Mouse (Mus musculus): Measurements from ENCODE around the gene Rfc2. TPM values are rescaled to one million over a fixed set of nuclear protein-coding genes. Genes with fewer than 3 reads are reported as not detected.

Rfc2 gene
- polyA plus RNA-seq, 2 experiments = 102 to 180 TPM

DNA sequence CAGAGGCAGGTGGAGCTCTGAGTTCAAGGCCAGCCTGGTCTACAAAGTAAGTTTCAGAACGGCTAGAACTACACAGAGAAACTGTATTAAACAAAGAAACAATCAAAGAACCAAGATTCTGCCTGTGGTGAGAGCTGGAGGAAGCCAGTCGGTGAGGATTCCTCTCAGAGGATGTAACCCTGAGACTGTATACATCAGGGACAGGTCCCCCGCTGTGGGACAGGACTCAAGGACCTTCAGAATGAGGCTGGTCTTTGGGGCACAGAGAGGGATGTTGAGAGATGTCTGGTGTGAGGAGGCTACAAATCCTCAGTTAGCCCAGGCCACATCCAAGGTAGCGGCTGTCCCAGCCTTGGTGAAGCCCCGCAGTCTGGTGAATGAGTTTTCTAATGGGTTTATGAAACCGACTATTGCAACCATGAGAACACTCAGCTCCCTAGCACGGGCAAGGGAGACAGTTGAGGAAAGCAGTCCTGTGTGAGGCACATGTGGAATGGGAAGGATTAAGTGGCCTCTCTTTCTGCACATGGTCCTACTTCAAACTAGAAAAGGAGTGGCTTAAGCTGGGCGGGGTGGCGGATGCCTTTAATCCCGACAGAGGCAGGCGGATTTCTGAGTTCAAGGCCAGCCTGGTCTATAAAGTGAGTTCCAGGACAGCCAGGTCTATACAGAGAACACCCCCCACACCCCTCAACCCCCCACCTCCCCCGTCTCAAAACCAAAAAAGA is 28.9 kb downstream of the Rfc2 start:
- H3K4me1 ChIP-seq (replicated peaks; ENCODE audit: control insufficient read depth in 2 of 2, insufficient read depth in 2 of 2, low read length in 1 of 2) = no peaks in the 10 kb centered on the region
- no peak for TF ChIP-seq CTCF (IDR thresholded peaks at IDR 0.05; ENCODE audit: low read depth)
- TF ChIP-seq EP300 (IDR thresholded peaks at IDR 0.05; ENCODE audit: low read depth) = no peak
- H3K4me2 ChIP-seq (ENCODE audit: low read depth) = no peak overlapping the region
- no peak overlapping the region for H3K9ac ChIP-seq (replicated peaks)
- ATAC-seq (ENCODE audit: insufficient read depth) = no peak
- H3K27ac ChIP-seq = no peak overlapping the region
- H3K9me3 ChIP-seq (ENCODE audit: control insufficient read depth, low read length) = no peaks in the 10 kb centered on the region
- 70% methylated on average over 12 of the region's 12 CpGs for WGBS (ENCODE audit: insufficient replicate concordance)
- no peak for DNase-seq (ENCODE audit: low read depth in 3 of 3, low spot score in 3 of 3)
- H3K36me3 ChIP-seq (replicated peaks; ENCODE audit: control insufficient read depth, insufficient read depth, low read depth) = no peaks in the 10 kb centered on the region
- no peak overlapping the region for H3K4me3 ChIP-seq (ENCODE audit: insufficient read depth in 1 of 2, low read depth in 2 of 2, low read length in 2 of 2)
- no peaks in the 10 kb centered on the region for H3K27me3 ChIP-seq (ENCODE audit: control insufficient read depth, insufficient read depth, low read length)

DNA sequence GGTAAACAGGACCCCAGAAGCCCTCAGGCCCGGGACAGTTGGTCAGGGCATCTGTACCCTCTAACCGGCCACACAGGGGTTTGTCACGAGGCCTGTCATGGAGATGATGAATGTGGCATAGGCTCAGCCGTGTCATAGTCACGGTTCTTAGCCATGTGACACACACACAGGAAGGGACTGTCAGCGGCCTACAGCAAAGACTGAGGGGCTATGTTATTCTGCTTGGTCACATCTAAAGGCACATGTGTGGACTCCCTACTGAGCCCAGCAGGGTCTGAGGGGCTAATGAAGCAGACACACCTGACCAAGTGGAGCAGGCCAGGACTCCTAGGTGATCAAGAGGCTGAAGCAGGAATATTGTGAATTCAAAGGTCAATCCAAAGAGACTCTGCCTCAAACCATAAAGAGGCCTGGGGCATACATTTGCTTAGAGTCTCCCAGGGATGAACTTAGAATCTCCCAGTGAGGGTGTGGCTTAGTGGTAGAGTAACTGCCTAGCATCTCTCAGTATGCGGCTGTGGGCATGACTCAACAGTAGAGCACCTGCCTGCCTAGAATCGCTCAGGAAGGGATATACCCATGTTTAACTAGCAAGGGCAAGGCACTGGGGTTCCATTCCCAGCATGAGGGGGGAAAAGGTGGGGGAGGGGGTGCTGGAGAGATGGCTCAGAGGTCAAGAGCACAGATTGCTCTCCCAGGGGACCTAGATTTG is 30.8 kb downstream of the Rfc2 start:
- no peaks in the 10 kb centered on the region for H3K9me3 ChIP-seq (ENCODE audit: control insufficient read depth, low read length)
- TF ChIP-seq CTCF (IDR thresholded peaks at IDR 0.05; ENCODE audit: low read depth) (no peak), EP300 (IDR thresholded peaks at IDR 0.05; ENCODE audit: low read depth) (no peak)
- peak; percentile 15; the same call in 1 of the 2 replicates for ATAC-seq (ENCODE audit: insufficient read depth)
- no peak overlapping the region for H3K9ac ChIP-seq (replicated peaks)
- H3K4me1 ChIP-seq (replicated peaks; ENCODE audit: control insufficient read depth in 2 of 2, insufficient read depth in 2 of 2, low read length in 1 of 2) = no peaks in the 10 kb centered on the region
- WGBS (ENCODE audit: insufficient replicate concordance) = 28% methylated on average over 8 of the region's 8 CpGs
- H3K27me3 ChIP-seq (ENCODE audit: control insufficient read depth, insufficient read depth, low read length) = no peaks in the 10 kb centered on the region
- peaks cover 2% of the 10 kb centered on the region; the same call in 1 of the 2 replicates for H3K36me3 ChIP-seq (replicated peaks; ENCODE audit: control insufficient read depth, insufficient read depth, low read depth)
- no peak overlapping the region for H3K4me2 ChIP-seq (ENCODE audit: low read depth)
- no peak overlapping the region for H3K4me3 ChIP-seq (ENCODE audit: insufficient read depth in 1 of 2, low read depth in 2 of 2, low read length in 2 of 2)
- DNase-seq (ENCODE audit: low read depth in 3 of 3, low spot score in 3 of 3) = no peak
- no peak overlapping the region for H3K27ac ChIP-seq

DNA sequence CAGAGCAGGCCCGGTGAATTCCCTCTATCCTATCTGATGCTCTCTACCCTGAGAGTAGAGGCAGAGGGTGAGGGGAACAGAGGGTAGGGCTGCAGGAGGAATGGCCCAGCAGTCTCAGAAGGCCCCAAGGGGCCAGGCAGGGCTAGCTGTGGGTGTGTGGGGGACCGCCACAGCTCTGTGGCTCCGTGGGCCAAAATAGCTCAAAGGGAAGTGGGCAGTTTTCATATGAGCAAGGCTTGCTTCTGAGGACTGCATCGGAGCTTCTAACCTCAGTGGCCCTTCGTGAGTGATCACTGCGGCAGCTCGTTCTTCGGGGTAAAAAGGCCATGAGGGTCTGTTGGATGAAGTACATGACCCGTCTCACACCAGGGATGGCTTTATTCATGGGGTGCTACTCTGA is 32.6 kb downstream of the Rfc2 start:
- WGBS (ENCODE audit: insufficient replicate concordance) = 64% methylated on average over 9 of the region's 9 CpGs
- H3K9me3 ChIP-seq (ENCODE audit: control insufficient read depth, low read length) = no peaks in the 10 kb centered on the region
- peaks cover 10% of the 10 kb centered on the region for H3K36me3 ChIP-seq (replicated peaks; ENCODE audit: control insufficient read depth, insufficient read depth, low read depth)
- no peak overlapping the region for H3K27ac ChIP-seq
- H3K9ac ChIP-seq (replicated peaks) = no peak overlapping the region
- H3K27me3 ChIP-seq (ENCODE audit: control insufficient read depth, insufficient read depth, low read length) = no peaks in the 10 kb centered on the region
- no peaks in the 10 kb centered on the region for H3K4me1 ChIP-seq (replicated peaks; ENCODE audit: control insufficient read depth in 2 of 2, insufficient read depth in 2 of 2, low read length in 1 of 2)
- ATAC-seq (ENCODE audit: insufficient read depth) = no peak
- H3K4me3 ChIP-seq (ENCODE audit: insufficient read depth in 1 of 2, low read depth in 2 of 2, low read length in 2 of 2) = no peak overlapping the region
- no peak for DNase-seq (ENCODE audit: low read depth in 3 of 3, low spot score in 3 of 3)
- no peak for TF ChIP-seq CTCF (IDR thresholded peaks at IDR 0.05; ENCODE audit: low read depth)
- no peak for TF ChIP-seq EP300 (IDR thresholded peaks at IDR 0.05; ENCODE audit: low read depth)
- H3K4me2 ChIP-seq (ENCODE audit: low read depth) = no peak overlapping the region

DNA sequence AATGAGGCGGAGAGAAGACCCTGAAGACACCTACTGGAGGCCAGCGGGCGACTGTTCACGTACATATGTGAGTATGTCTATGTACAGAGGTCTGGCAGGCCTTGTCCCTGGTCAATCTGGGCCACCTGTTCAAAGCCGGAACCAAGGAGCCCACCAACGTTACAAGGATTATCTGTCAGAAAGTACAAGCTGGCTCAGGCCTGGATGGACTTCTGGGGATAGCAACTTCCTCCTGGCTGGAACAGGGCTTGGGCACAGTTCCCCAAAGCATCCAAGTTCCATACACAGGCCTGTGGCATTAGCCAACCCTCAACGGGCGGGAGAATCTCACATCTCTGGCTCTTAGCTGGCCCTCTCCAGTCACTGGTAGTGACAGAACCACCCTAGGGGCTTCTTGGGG is 33.1 kb downstream of the Rfc2 start:
- 83% methylated on average over 8 of the region's 8 CpGs for WGBS (ENCODE audit: insufficient replicate concordance)
- TF ChIP-seq EP300 (IDR thresholded peaks at IDR 0.05; ENCODE audit: low read depth) (no peak), CTCF (IDR thresholded peaks at IDR 0.05; ENCODE audit: low read depth) (no peak)
- no peak for ATAC-seq (ENCODE audit: insufficient read depth)

DNA sequence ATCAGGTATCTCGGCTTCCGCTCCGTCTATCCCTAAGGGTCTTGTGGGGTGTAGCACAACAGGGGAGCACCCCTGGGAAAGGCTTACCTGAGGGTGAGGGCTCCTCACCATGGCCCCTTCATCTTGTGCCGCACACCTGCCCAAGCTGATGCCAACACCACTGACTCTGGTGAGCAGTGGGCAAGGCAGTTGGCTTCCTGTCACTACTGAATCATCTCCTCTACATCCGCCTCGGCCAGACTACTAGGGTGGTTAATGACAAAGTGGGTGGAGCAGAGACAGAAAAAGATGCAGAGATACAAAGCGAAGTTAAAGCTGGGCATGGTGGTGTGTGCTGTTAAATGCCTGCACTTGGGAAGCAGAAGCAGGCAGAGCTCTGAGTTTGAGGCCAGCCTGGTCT is 33.6 kb downstream of the Rfc2 start, which contains the start of gene Lat2:
TSS of gene Lat2 (minus strand) at position 224 of the 400 bp plus-strand sequence.
- no peak for DNase-seq (ENCODE audit: low read depth in 3 of 3, low spot score in 3 of 3)

More for the DNA sequence above, 33.1 kb downstream of the Rfc2 start:
- Histone ChIP-seq H3K9ac (replicated peaks) (no peak overlapping the region), H3K9me3 (ENCODE audit: control insufficient read depth, low read length) (no peaks in the 10 kb centered on the region), H3K4me2 (ENCODE audit: low read depth) (no peak overlapping the region), H3K4me3 (ENCODE audit: insufficient read depth in 1 of 2, low read depth in 2 of 2, low read length in 2 of 2) (no peak overlapping the region), H3K4me1 (replicated peaks; ENCODE audit: control insufficient read depth in 2 of 2, insufficient read depth in 2 of 2, low read length in 1 of 2) (no peaks in the 10 kb centered on the region), H3K36me3 (replicated peaks; ENCODE audit: control insufficient read depth, insufficient read depth, low read depth) (peaks cover 14% of the 10 kb centered on the region), H3K27me3 (ENCODE audit: control insufficient read depth, insufficient read depth, low read length) (no peaks in the 10 kb centered on the region), H3K27ac (no peak overlapping the region)
- no peak for DNase-seq (ENCODE audit: low read depth in 3 of 3, low spot score in 3 of 3)

More for the DNA sequence above, 33.6 kb downstream of the Rfc2 start, which contains the start of gene Lat2:
- Histone ChIP-seq H3K4me2 (ENCODE audit: low read depth) (no peak within 1 kb of the TSS), H3K4me3 (ENCODE audit: insufficient read depth in 1 of 2, low read depth in 2 of 2, low read length in 2 of 2) (no peak within 1 kb of the TSS), H3K27ac (no peak within 1 kb of the TSS), H3K9ac (replicated peaks) (no peak within 1 kb of the TSS), H3K4me1 (replicated peaks; ENCODE audit: control insufficient read depth in 2 of 2, insufficient read depth in 2 of 2, low read length in 1 of 2) (no peaks in the 10 kb centered on the region), H3K9me3 (ENCODE audit: control insufficient read depth, low read length) (no peaks in the 10 kb centered on the region), H3K36me3 (replicated peaks; ENCODE audit: control insufficient read depth, insufficient read depth, low read depth) (peaks cover 20% of the 10 kb centered on the region), H3K27me3 (ENCODE audit: control insufficient read depth, insufficient read depth, low read length) (no peaks in the 10 kb centered on the region)
- ATAC-seq (ENCODE audit: insufficient read depth) = no peak
- TF ChIP-seq CTCF (IDR thresholded peaks at IDR 0.05; ENCODE audit: low read depth) (no peak), EP300 (IDR thresholded peaks at IDR 0.05; ENCODE audit: low read depth) (no peak)
- WGBS (ENCODE audit: insufficient replicate concordance) = 57% methylated on average over 7 of the region's 7 CpGs

Data from liver, embryonic 14.5 days (tissue).